33 mouse cellular contexts compared by ENCODE assay signal in the genomic region with DNA sequence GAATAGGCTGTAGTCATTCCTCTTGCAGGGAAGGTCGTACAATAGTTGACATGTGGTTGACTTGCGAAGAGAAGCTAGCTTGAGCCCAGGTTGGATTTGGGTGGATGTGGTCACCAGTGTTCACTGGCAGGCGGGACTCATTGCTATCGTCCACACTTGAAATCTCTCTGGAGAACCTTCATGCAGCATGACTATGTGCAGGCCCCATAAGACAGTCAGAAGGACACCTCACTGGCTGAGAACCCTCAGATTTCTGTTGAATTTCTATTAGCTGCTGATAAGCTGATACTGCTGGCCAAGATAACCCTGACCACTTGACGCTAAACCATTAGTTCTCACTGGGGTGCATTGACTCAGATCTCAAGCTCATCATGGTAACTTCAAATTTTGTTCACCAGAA.
"Had no signal": no experiment of that assay in that cellular context is flagged by ENCODE, and none has a peak within 500 bp of the region (broad histone marks: within the 10 kb centered on the region; RNA-seq: fewer than 3 reads in every experiment).

No protein-coding gene starts in this region.

- H3K4me3 ChIP-seq: limb, embryonic 10.5 days; limb, embryonic 12.5 days; limb, embryonic 13.5 days; limb, embryonic 15.5 days; liver, embryonic 12.5 days; liver, embryonic 13.5 days; liver, embryonic 15.5 days; lung, embryonic 15.5 days; megakaryocyte, embryonic 14.5 days; midbrain, embryonic 10.5 days; midbrain, embryonic 12.5 days; midbrain, embryonic 13.5 days; midbrain, embryonic 15.5 days; myocyte; neural tube, embryonic 12.5 days; neural tube, embryonic 13.5 days had no signal

- DNase-seq: left cerebral cortex, postnatal 4 days; liver; liver, embryonic 13.5 days; liver, postnatal 0 days; lung, adult 18-20 months; lung, adult 2 months; lung, postnatal 10 days; lung, postnatal 14 days; lung, postnatal 36 days; lung, postnatal 4 days; midbrain, embryonic 14.5 days had no signal

- H3K27me3 ChIP-seq: limb, embryonic 12.5 days; limb, embryonic 13.5 days; limb, embryonic 15.5 days; liver, embryonic 12.5 days; liver, embryonic 13.5 days; liver, embryonic 15.5 days; lung, embryonic 15.5 days; megakaryocyte, embryonic 14.5 days; midbrain, embryonic 15.5 days; neural tube, embryonic 13.5 days had no signal

- H3K4me2 ChIP-seq: limb, embryonic 12.5 days; limb, embryonic 13.5 days; limb, embryonic 15.5 days; liver, embryonic 11.5 days; liver, embryonic 12.5 days; liver, embryonic 13.5 days; liver, embryonic 15.5 days; lung, embryonic 14.5 days; lung, embryonic 15.5 days; midbrain, embryonic 11.5 days; midbrain, embryonic 12.5 days; midbrain, embryonic 13.5 days; midbrain, embryonic 15.5 days; neural tube, embryonic 12.5 days; neural tube, embryonic 13.5 days had no signal

- H3K9me3 ChIP-seq: limb, embryonic 10.5 days; limb, embryonic 12.5 days; limb, embryonic 13.5 days; limb, embryonic 15.5 days; liver, embryonic 12.5 days; liver, embryonic 13.5 days; liver, embryonic 15.5 days; lung, embryonic 15.5 days; megakaryocyte, embryonic 14.5 days; midbrain, embryonic 10.5 days; midbrain, embryonic 12.5 days; midbrain, embryonic 13.5 days; midbrain, embryonic 15.5 days; neural tube, embryonic 12.5 days; neural tube, embryonic 13.5 days had no signal

- ATAC-seq: liver, embryonic 12.5 days; liver, postnatal 0 days; lung, postnatal 0 days; midbrain, embryonic 13.5 days; midbrain, embryonic 15.5 days; midbrain, embryonic 16.5 days had no signal

- H3K36me3 ChIP-seq: limb, embryonic 10.5 days; limb, embryonic 12.5 days; limb, embryonic 13.5 days; limb, embryonic 15.5 days; liver, embryonic 12.5 days; liver, embryonic 13.5 days; liver, embryonic 15.5 days; lung, embryonic 15.5 days; midbrain, embryonic 10.5 days; midbrain, embryonic 12.5 days; midbrain, embryonic 13.5 days; midbrain, embryonic 15.5 days; neural tube, embryonic 12.5 days; neural tube, embryonic 13.5 days had no signal

- H3K9ac ChIP-seq: limb, embryonic 12.5 days; limb, embryonic 13.5 days; limb, embryonic 15.5 days; liver, embryonic 12.5 days; liver, embryonic 13.5 days; liver, embryonic 14.5 days; liver, embryonic 15.5 days; liver, postnatal 0 days; lung, embryonic 14.5 days; lung, embryonic 15.5 days; midbrain, embryonic 12.5 days; midbrain, embryonic 13.5 days; midbrain, embryonic 15.5 days; neural tube, embryonic 12.5 days; neural tube, embryonic 13.5 days had no signal

- H3K27ac ChIP-seq: limb, embryonic 10.5 days; limb, embryonic 12.5 days; limb, embryonic 13.5 days; limb, embryonic 15.5 days; liver, embryonic 12.5 days; liver, embryonic 13.5 days; liver, embryonic 14.5 days; liver, embryonic 15.5 days; lung, embryonic 15.5 days; macrophage; midbrain, embryonic 10.5 days; midbrain, embryonic 12.5 days; midbrain, embryonic 13.5 days; midbrain, embryonic 15.5 days; neural tube, embryonic 12.5 days; neural tube, embryonic 13.5 days had no signal
